Mouse (Mus musculus): ENCODE results near the gene Rnf144a.

- TF ChIP-seq CTCF (conservative IDR thresholded peaks at IDR 0.05; ENCODE audit: low read length) (no peak), POU5F1 (IDR thresholded peaks at IDR 0.05; ENCODE audit: borderline replicate concordance, low read length) (no peak)
These were observed 20.3 kb downstream of the Rnf144a start for GRCm38 (mm10) chr12:26394485-26395470.
